In the genomic region with DNA sequence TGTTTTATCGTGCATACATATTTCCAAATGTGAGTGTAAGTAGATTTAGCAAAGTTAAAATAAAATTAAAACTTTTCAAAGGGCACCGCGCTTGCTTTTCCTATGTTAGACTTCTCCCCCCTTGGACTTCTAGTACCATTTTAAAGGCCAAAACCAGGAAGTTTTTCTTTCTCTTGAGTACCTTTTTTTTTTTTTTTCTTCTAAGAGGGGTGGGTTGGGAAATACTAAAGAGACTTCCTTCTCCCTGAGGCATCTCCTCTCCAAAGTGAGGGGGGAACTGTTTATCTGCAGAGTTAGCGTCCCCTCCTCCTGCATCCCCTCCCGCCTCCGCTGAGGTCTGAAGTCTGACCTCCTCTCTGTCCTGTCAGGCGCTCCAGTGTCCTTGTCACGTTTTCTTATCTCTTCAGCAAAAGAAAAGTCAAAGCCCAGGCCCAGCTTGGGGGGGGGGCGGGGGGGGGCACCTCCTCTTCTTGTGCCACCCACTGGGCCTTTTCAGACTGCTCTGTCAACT, we compare ENCODE assay signal across 12 mouse cellular contexts.
DNase-seq lines count a peak whose midpoint lies in the region; ATAC-seq and TF ChIP-seq lines count a peak whose summit lies in the region.
"Had no signal": no experiment of that assay in that cellular context is flagged by ENCODE, and none has a peak within 500 bp of the region (broad histone marks: within the 10 kb centered on the region; RNA-seq: fewer than 3 reads in every experiment).

No protein-coding gene starts in this region.

- no peak for TF ChIP-seq CTCF in thymus, adult 2 months (IDR thresholded peaks at IDR 0.05; ENCODE audit: borderline replicate concordance, control insufficient read depth, extremely low read depth, insufficient read depth, low read length, poor library complexity)

- no peak for ATAC-seq in heart, embryonic 14.5 days (ENCODE audit: insufficient number of reproducible peaks, insufficient read depth, low FRiP score, low read depth)
- peak; percentile 73 for ATAC-seq in lung, embryonic 16.5 days (ENCODE audit: low read depth)
- ATAC-seq in embryonic facial prominence, embryonic 15.5 days (ENCODE audit: insufficient number of reproducible peaks, low FRiP score, low TSS enrichment, low read depth) = no peak
- ATAC-seq in neural tube, embryonic 13.5 days (ENCODE audit: low read depth) = no peak

- 23% methylated on average over 9 of the region's 9 CpGs for WGBS in heart, embryonic 14.5 days
- 11% methylated on average over 9 of the region's 9 CpGs for WGBS in lung, embryonic 16.5 days
- WGBS in embryonic facial prominence, embryonic 15.5 days = 41% methylated on average over 9 of the region's 9 CpGs
- WGBS in neural tube, embryonic 13.5 days = 29% methylated on average over 9 of the region's 9 CpGs
- 79% methylated on average over 9 of the region's 9 CpGs for WGBS in thymus, adult 2 months

- no peak for DNase-seq in heart, postnatal 36 days
- no peak for DNase-seq in lung, postnatal 10 days
- DNase-seq in urinary bladder, adult 2 months (ENCODE audit: low spot score) = no peak
- DNase-seq in thymus, adult 2 months = no peak
- DNase-seq: cerebellum, postnatal 10 days; kidney, adult 9 months; right cerebral cortex, postnatal 14 days had no signal

- intact Hi-C loops in heart, postnatal 36 days (cut with DNase I) = no loop called here

- no peak for TF ChIP-seq POLR2A in thymus, adult 2 months (IDR thresholded peaks at IDR 0.05; ENCODE audit: control insufficient read depth, extremely low read depth, insufficient read depth, low read length, poor library complexity)

- H3K4me2 ChIP-seq in heart, embryonic 14.5 days (ENCODE audit: low read length) = peak overlapping the region; percentile 33; the same call in 1 of the 2 replicates
- H3K4me2 ChIP-seq in lung, embryonic 16.5 days (ENCODE audit: low read depth, low read length) = peak overlapping the region; percentile 43
- H3K4me2 ChIP-seq in embryonic facial prominence, embryonic 15.5 days (replicated peaks) = 0 out of 2 replicates have a peak overlapping the region, but pooled peaks have one; percentile 8
- H3K4me2 ChIP-seq in neural tube, embryonic 13.5 days = peak overlapping the region; percentile 32

- H3K9me3 ChIP-seq in heart, embryonic 14.5 days (ENCODE audit: control insufficient read depth, low read length) = no peaks in the 10 kb centered on the region
- no peaks in the 10 kb centered on the region for H3K9me3 ChIP-seq in lung, embryonic 16.5 days (ENCODE audit: control insufficient read depth, low read length)
- H3K9me3 ChIP-seq in embryonic facial prominence, embryonic 15.5 days (replicated peaks) = no peaks in the 10 kb centered on the region
- H3K9me3 ChIP-seq in neural tube, embryonic 13.5 days = no peaks in the 10 kb centered on the region; the same call in 1 of the 2 replicates

- peaks cover 24 to 30% of the 10 kb centered on the region in 2 experiments for H3K4me1 ChIP-seq in heart, embryonic 14.5 days (ENCODE audit: control insufficient read depth in 2 of 2, insufficient read depth in 2 of 2, low read length in 2 of 2)
- peaks cover 27% of the 10 kb centered on the region for H3K4me1 ChIP-seq in lung, embryonic 16.5 days (replicated peaks; ENCODE audit: control insufficient read depth, insufficient read depth, low read length)
- H3K4me1 ChIP-seq in embryonic facial prominence, embryonic 15.5 days = peaks cover 25% of the 10 kb centered on the region
- peaks cover 23% of the 10 kb centered on the region for H3K4me1 ChIP-seq in neural tube, embryonic 13.5 days (replicated peaks)
- H3K4me1 ChIP-seq in thymus, adult 2 months (replicated peaks; ENCODE audit: control insufficient read depth, insufficient read depth, low read length) = peaks cover 61% of the 10 kb centered on the region

- no peaks in the 10 kb centered on the region for H3K36me3 ChIP-seq in heart, embryonic 14.5 days (ENCODE audit: control insufficient read depth, insufficient read depth, low read length)
- H3K36me3 ChIP-seq in lung, embryonic 16.5 days (ENCODE audit: control insufficient read depth, insufficient read depth, low read length) = no peaks in the 10 kb centered on the region
- no peaks in the 10 kb centered on the region for H3K36me3 ChIP-seq in embryonic facial prominence, embryonic 15.5 days
- H3K36me3 ChIP-seq in neural tube, embryonic 13.5 days = no peaks in the 10 kb centered on the region
- H3K36me3 ChIP-seq in thymus, adult 2 months (ENCODE audit: control insufficient read depth, insufficient read depth, low read length) = no peaks in the 10 kb centered on the region

- no peak overlapping the region for H3K4me3 ChIP-seq in heart, embryonic 14.5 days (ENCODE audit: control insufficient read depth in 1 of 2, insufficient read depth in 1 of 2, low read depth in 1 of 2, low read length in 2 of 2)
- H3K4me3 ChIP-seq in lung, embryonic 16.5 days (ENCODE audit: low read length) = 0 out of 2 replicates have a peak overlapping the region, but pooled peaks have one; percentile 10
- H3K4me3 ChIP-seq in embryonic facial prominence, embryonic 15.5 days (replicated peaks) = no peak overlapping the region
- H3K4me3 ChIP-seq in neural tube, embryonic 13.5 days = no peak overlapping the region
- no peak overlapping the region for H3K4me3 ChIP-seq in thymus, adult 2 months (ENCODE audit: control insufficient read depth, insufficient read depth, low read length)

- H3K27ac ChIP-seq in heart, embryonic 14.5 days (replicated peaks in 1 of 2; ENCODE audit: control insufficient read depth in 1 of 2, insufficient read depth in 1 of 2, low read depth in 2 of 2, low read length in 2 of 2) = 0 out of 4 replicates have a peak overlapping the region, but pooled peaks of 1 of the 2 experiments have one; percentile 39
- H3K27ac ChIP-seq in lung, embryonic 16.5 days (ENCODE audit: low read length) = peak overlapping the region; percentile 93
- peak overlapping the region; percentile 39; the same call in 1 of the 2 replicates for H3K27ac ChIP-seq in embryonic facial prominence, embryonic 15.5 days (replicated peaks)
- 0 out of 2 replicates have a peak overlapping the region, but pooled peaks have one; percentile 9 for H3K27ac ChIP-seq in neural tube, embryonic 13.5 days (replicated peaks)
- no peak overlapping the region for H3K27ac ChIP-seq in thymus, adult 2 months (ENCODE audit: control insufficient read depth, insufficient read depth, low read length)

- no peaks in the 10 kb centered on the region for H3K27me3 ChIP-seq in heart, embryonic 14.5 days (ENCODE audit: control insufficient read depth, insufficient read depth, low read length)
- no peaks in the 10 kb centered on the region for H3K27me3 ChIP-seq in lung, embryonic 16.5 days (ENCODE audit: control insufficient read depth, insufficient read depth, low read depth, low read length)
- peaks cover 10% of the 10 kb centered on the region; the same call in 1 of the 2 replicates for H3K27me3 ChIP-seq in embryonic facial prominence, embryonic 15.5 days
- peaks cover 14% of the 10 kb centered on the region for H3K27me3 ChIP-seq in neural tube, embryonic 13.5 days
- H3K27me3 ChIP-seq in thymus, adult 2 months (ENCODE audit: control insufficient read depth, insufficient read depth, low read length) = no peaks in the 10 kb centered on the region
- H3K27me3 ChIP-seq: CH12.LX had no signal

- no peak overlapping the region for H3K9ac ChIP-seq in heart, embryonic 14.5 days (ENCODE audit: low read length)
- no peak overlapping the region; the same call in 1 of the 2 replicates for H3K9ac ChIP-seq in lung, embryonic 16.5 days (ENCODE audit: low read length)
- H3K9ac ChIP-seq in embryonic facial prominence, embryonic 15.5 days = no peak overlapping the region
- H3K9ac ChIP-seq in neural tube, embryonic 13.5 days = no peak overlapping the region
